Mouse (Mus musculus): ENCODE measurements at regions not wholly inside any gene's neighbourhood (a gene's known extent, or its start where the extent isn't known, plus 50 kb on each side); places are given as distances from the start of the nearest gene placed in this dataset.

GRCm38 (mm10) chr8:116241146-116241986, 263.4 kb upstream of the Dynlrb2 start:
- no peak for DNase-seq (ENCODE audit: extremely low read depth, insufficient read length, low spot score)

- no peak for DNase-seq (ENCODE audit: extremely low read depth, insufficient read length, low spot score)
Observed at GRCm38 (mm10) chr8:116238670-116239069, 266.1 kb upstream of the Dynlrb2 start.

DNA sequence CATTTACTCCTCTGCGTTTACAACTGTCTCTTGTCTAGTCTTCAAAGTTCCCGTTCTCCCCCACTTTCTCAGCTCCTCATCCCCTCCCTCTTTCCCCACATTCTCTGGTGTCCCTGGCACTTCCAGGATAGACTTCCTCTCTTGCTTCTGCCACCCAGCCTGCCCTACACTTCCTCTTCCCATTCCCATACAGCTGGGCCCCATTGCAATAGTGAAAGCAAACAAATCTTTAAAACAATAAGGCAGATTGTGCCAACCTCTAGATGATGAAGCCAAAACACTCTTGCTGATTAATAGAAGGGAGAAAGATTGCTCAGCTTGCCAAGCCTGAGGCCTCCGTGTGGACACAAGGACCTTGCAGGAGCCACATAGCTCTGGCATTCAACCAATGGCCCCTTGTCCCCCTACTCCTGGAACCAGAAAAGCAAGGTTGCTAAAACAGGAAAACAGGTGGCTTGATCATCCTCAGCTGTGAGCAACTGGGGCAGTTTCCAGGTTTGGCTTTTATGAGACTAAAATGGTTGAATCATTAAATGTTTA, 267.1 kb upstream of the Dynlrb2 start:
- no peak for DNase-seq (ENCODE audit: extremely low read depth, insufficient read length, low spot score)

- no peak for DNase-seq (ENCODE audit: extremely low read depth, insufficient read length, low spot score)
Observed at GRCm38 (mm10) chr8:116229654-116230136, 275.1 kb upstream of the Dynlrb2 start.

GRCm38 (mm10) chr8:116227003-116227402, 277.8 kb upstream of the Dynlrb2 start:
- DNase-seq (ENCODE audit: extremely low read depth, insufficient read length, low spot score): no peak

GRCm38 (mm10) chr8:116223235-116223634, 281.5 kb upstream of the Dynlrb2 start:
- no peak for DNase-seq (ENCODE audit: extremely low read depth, insufficient read length, low spot score)

DNA sequence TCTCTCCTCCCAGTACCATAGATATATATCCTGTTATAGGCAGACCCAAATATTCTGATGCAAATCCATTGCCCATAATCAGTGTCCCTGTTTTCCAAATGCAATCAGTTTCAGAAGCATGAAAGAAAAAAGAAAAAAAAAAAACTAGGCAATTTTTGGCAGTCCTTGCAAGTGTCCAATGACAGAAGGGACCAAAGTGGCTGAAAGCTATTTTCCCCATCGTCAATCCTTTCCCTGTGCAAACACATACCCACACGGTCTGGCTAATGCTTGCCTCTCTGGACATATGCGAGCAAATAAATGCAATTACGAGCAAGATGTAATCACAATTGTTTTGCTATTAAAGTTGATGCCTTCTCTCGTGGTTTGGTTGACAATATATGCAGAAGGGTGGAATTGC, 288.9 kb upstream of the Dynlrb2 start:
- DNase-seq (ENCODE audit: extremely low read depth, insufficient read length, low spot score): no peak

DNA sequence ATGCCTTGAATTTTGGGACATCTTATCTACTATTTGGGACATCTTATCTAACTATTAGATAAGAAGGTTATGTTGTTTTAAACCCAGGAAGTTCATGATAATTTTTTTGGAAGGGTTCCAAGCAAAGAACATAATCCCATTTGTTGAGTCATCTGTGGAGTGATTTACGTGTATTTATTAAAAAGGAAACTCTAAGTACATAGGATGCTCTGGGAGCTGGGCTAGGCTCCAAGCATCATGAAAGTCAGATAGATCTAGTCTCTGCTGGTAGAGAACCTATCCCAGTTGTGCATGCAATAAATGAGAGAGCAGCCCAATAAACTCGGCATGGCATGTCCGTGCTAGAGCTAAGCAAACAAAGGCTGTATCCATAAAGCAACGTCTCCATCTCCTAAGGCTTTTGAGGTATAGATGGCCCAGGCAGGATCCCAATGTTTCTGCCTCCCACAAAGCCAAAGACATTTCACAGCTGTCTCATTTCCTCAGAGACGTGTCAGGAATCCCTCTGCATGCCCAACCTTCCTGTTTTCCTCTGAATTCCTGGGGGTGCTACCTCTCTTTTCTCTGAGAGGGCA, 289.4 kb upstream of the Dynlrb2 start:
- DNase-seq (ENCODE audit: extremely low read depth, insufficient read length, low spot score): no peak

DNA sequence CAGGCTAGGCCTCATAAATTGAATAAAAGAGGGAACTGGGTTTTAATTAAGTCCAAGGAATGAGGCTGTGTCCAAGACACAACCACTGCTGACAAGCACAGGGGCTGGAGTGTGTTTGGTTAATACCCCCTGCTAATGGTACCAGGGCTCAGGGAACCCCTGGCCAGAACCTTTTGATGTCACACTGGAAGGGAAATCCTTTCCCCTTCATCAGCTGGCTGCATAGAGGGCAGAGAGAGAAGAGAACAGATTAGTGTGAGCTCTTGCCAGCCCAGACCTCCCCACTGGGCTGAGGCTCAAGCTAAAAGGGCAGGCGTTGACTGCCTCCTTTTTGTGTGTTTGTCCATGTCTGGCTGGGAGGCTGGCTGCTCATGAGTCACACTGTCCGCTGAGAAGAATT, 301.1 kb upstream of the Dynlrb2 start:
- no peak for DNase-seq (ENCODE audit: extremely low read depth, insufficient read length, low spot score)

- DNase-seq (ENCODE audit: extremely low read depth, insufficient read length, low spot score): no peak
Observed at GRCm38 (mm10) chr8:116200459-116200999, 304.2 kb upstream of the Dynlrb2 start.

- no peak for DNase-seq (ENCODE audit: extremely low read depth, insufficient read length, low spot score)
Observed at GRCm38 (mm10) chr8:116196623-116197184, 308.1 kb upstream of the Dynlrb2 start.

- no peak for DNase-seq (ENCODE audit: extremely low read depth, insufficient read length, low spot score)
Observed at GRCm38 (mm10) chr8:116192096-116192495, 312.7 kb upstream of the Dynlrb2 start.

GRCm38 (mm10) chr8:116185206-116185605, 319.6 kb upstream of the Dynlrb2 start:
- no peak for DNase-seq (ENCODE audit: extremely low read depth, insufficient read length, low spot score)

GRCm38 (mm10) chr8:116184241-116184640, 320.5 kb upstream of the Dynlrb2 start:
- no peak for DNase-seq (ENCODE audit: extremely low read depth, insufficient read length, low spot score)

DNA sequence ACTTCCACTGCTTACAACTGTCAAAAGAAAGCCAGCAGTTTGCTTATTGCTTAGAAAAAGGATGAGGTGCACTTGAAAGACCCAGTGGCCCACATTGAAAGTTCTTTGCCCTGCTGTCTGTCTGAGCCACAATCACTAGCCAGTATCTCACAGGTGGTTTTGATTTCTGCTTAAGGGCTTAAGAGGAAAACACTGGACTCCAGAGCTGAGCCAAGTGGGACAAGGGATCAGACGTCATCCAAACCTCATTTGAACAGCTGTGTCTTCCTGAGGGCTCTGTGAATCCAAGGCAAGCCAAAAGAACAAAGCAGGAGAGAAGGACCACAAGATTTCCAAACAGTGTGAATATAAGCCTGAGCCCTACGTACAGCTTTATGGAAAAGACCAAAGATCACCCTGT, 326.8 kb upstream of the Dynlrb2 start:
- DNase-seq (ENCODE audit: extremely low read depth, insufficient read length, low spot score): no peak

DNA sequence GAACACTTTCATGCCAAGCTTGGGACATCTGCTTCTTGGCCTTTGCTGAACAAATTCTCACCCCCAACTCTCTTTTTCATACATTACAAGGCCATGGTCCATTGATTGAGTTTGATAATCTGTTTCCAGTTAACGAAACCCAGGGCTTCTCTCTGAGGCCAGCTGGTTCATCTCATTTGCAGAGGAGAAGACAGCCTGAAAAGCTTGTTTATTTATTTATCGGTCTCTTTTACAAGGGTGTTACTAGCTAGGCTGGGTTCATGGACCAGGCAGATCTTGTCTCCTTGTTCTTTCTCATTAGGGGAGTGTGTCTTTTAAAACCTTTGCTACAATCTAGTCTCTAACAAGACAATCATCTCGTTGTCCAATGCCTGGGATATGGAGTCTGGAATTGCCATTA, 329.9 kb upstream of the Dynlrb2 start:
- DNase-seq (ENCODE audit: extremely low read depth, insufficient read length, low spot score): no peak

DNA sequence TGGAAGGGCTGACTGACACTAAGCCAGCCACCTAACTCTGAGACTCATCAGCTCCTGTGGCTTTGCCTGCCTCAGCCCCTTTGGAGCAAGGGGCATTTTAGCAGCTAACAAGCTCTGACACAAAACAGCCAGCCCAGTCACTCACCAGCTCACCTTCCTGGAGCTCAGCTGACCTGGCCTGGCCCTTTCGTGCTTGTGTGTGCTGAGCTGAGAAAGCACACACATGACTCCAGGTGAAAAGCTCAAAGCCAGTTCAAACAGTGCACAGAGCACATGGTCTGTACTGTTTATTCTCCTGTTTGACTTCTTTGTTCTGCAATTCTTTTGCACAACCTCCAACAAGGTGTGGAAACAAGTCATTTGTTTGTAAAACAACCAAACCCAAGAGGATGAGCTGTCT, 330.8 kb upstream of the Dynlrb2 start:
- no peak for DNase-seq (ENCODE audit: extremely low read depth, insufficient read length, low spot score)

- DNase-seq (ENCODE audit: extremely low read depth, insufficient read length, low spot score): no peak
Observed at GRCm38 (mm10) chr8:116167874-116168273, 336.9 kb upstream of the Dynlrb2 start.

GRCm38 (mm10) chr8:116164989-116165299, 339.8 kb upstream of the Dynlrb2 start:
- DNase-seq (ENCODE audit: extremely low read depth, insufficient read length, low spot score): no peak

DNA sequence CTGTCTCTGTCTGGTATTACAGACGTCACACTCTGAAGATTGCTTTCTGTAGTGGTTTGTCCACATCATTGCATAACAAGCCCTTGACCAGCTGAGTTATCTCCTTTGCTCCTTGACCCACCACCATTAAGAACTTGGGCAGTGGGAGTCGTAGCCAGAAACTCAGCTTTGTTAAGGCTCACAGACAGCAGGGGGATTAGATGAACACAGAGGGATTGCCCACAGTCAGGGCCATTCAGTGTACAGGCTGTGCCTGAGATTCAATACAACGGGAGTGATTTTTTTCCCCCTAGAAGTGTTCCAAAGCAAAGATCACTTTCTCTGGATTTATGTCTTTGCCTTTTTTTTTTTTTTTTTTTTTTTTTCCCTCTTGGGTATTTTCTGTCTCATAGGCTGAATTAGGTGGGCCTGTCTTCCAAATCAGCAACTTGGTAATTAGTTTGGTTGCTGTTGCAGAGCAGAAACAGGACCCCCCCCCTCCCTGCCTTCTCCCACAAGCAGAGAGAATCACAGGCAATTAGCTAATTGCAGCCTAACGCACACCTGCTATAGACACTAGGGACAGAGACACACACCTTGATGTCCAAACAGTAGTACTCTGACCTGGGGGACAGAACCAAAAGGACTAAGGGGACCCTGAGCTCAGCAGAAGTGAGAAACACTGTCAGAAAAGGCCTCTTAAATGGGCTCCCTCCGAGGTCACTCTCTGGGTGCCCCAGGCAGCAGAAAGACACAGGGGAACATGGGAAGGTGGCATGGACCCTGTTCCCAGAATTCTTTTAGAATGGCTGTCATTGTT, 340.4 kb upstream of the Dynlrb2 start:
- DNase-seq (ENCODE audit: extremely low read depth, insufficient read length, low spot score): no peak

- no peak for DNase-seq (ENCODE audit: extremely low read depth, insufficient read length, low spot score)
Observed at GRCm38 (mm10) chr8:116160932-116161331, 343.8 kb upstream of the Dynlrb2 start.
